Mouse (Mus musculus) MEL (cell line): ENCODE data around the gene Spint2. TPM values are rescaled to one million over a fixed set of nuclear protein-coding genes. Genes with fewer than 3 reads are reported as not detected.

Experiments used
- DNase-seq: peaks from one replicate; pipeline ENCODE4 v3.0.0; 2011; ENCODE audit warnings: low read depth, low spot score
- H3K27ac ChIP-seq: 2 replicates; pipeline ENCODE4 v1.5.1; 2012; ENCODE audit warnings: low read depth, mild to moderate bottlenecking, control low read depth, low read length, moderate library complexity; ENCODE audit not compliant: control insufficient read depth
- H3K27me3 ChIP-seq, 2 experiments: fragments of 150-350 bp in 1 of 2; sonication (generic) in 1 of 2; 2 replicates each; pipeline ENCODE4 v1.6.1; 2012; ENCODE audit warnings: low read length in 2 of 2, mild to moderate bottlenecking in 2 of 2, improper control_type of control experiment in 1 of 2, moderate library complexity in 1 of 2; ENCODE audit not compliant: insufficient read depth in 2 of 2, control insufficient read depth in 1 of 2
- H3K36me3 ChIP-seq, 2 experiments: 2 replicates each; pipeline ENCODE4 v1.6.1; 2012 to 2014; ENCODE audit warnings: low read length in 2 of 2, improper control_type of control experiment in 1 of 2, inconsistent platforms in 1 of 2, mild to moderate bottlenecking in 1 of 2; ENCODE audit not compliant: insufficient read depth in 2 of 2, control insufficient read depth in 1 of 2
- H3K4me1 ChIP-seq, 2 experiments: fragments of 150-350 bp in 1 of 2; sonication (generic) in 1 of 2; 2 replicates each; pipeline ENCODE4 v1.6.1; 2012; ENCODE audit warnings: low read length in 2 of 2, improper control_type of control experiment in 1 of 2, mild to moderate bottlenecking in 1 of 2; ENCODE audit not compliant: insufficient read depth in 2 of 2, control insufficient read depth in 1 of 2
- H3K4me3 ChIP-seq, 2 experiments: fragments of 150-350 bp in 1 of 2; sonication (generic) in 1 of 2; 2 replicates each; pipeline ENCODE4 v1.5.1; 2012; ENCODE audit warnings: low read depth in 2 of 2, low read length in 2 of 2, mild to moderate bottlenecking in 2 of 2, moderate library complexity in 2 of 2, control low read depth in 1 of 2, improper control_type of control experiment in 1 of 2; ENCODE audit not compliant: control insufficient read depth in 1 of 2, insufficient read depth in 1 of 2
- H3K79me2 ChIP-seq: 2 replicates; pipeline ENCODE4 v1.6.1; 2012; ENCODE audit warnings: mild to moderate bottlenecking, low read length, moderate library complexity; ENCODE audit not compliant: control insufficient read depth, poor library complexity, insufficient read depth
- H3K9ac ChIP-seq: 2 replicates; pipeline ENCODE4 v1.6.1; 2012; ENCODE audit warnings: low read depth, mild to moderate bottlenecking, control low read depth, low read length, moderate library complexity; ENCODE audit not compliant: control insufficient read depth, poor library complexity, severe bottlenecking
- H3K9me3 ChIP-seq: fragments of 150-350 bp; sonication (generic); replicated peaks from 2 replicates; pipeline ENCODE4 v1.6.1; 2012; ENCODE audit warnings: mild to moderate bottlenecking, low read length, improper control_type of control experiment, moderate library complexity; ENCODE audit not compliant: insufficient read depth
- E2F4 ChIP-seq: IDR thresholded peaks from 2 replicates; pipeline ENCODE4 v1.6.1; 2011; ENCODE audit warnings: low read depth, low read length, improper control_type of control experiment, borderline replicate concordance
- ELF1 ChIP-seq: IDR thresholded peaks from 2 replicates; pipeline ENCODE4 v1.6.1; 2014; ENCODE audit warnings: low read depth, mild to moderate bottlenecking, inconsistent platforms, low read length, improper control_type of control experiment, moderate library complexity
- EP300 ChIP-seq, 2 experiments: IDR thresholded peaks; 2 replicates each; pipeline ENCODE4 v1.6.1; 2011; ENCODE audit warnings: improper control_type of control experiment in 2 of 2, low read length in 2 of 2, low read depth in 1 of 2, mild to moderate bottlenecking in 1 of 2
- ETS1 ChIP-seq: IDR thresholded peaks from 2 replicates; pipeline ENCODE4 v1.6.1; 2012; ENCODE audit warnings: low read depth, mild to moderate bottlenecking, inconsistent platforms, low read length, improper control_type of control experiment, moderate library complexity
- GABPA ChIP-seq: IDR thresholded peaks from 2 replicates; pipeline ENCODE4 v1.6.1; 2012; ENCODE audit warnings: low read depth, mild to moderate bottlenecking, inconsistent platforms, low read length, improper control_type of control experiment, moderate library complexity
- GATA1 ChIP-seq: IDR thresholded peaks from 2 replicates; pipeline ENCODE4 v1.6.1; 2011; ENCODE audit warnings: low read depth, low read length, improper control_type of control experiment
- HCFC1 ChIP-seq: IDR thresholded peaks from 2 replicates; pipeline ENCODE4 v1.6.1; 2012; ENCODE audit warnings: low read depth, mild to moderate bottlenecking, inconsistent platforms, low read length, improper control_type of control experiment, moderate library complexity
- JUND ChIP-seq: IDR thresholded peaks from 2 replicates; pipeline ENCODE4 v1.6.1; 2011; ENCODE audit warnings: low read depth, mild to moderate bottlenecking, improper control_type of control experiment, low read length
- KAT2A ChIP-seq: conservative IDR thresholded peaks from 2 replicates; pipeline ENCODE4 v1.6.1; 2012; ENCODE audit warnings: low read depth, low read length, improper control_type of control experiment, inconsistent platforms
- MAFK ChIP-seq: IDR thresholded peaks from 2 replicates; pipeline ENCODE4 v1.6.1; 2011; ENCODE audit warnings: low read depth, mild to moderate bottlenecking, low read length, improper control_type of control experiment, borderline replicate concordance
- MAZ ChIP-seq: IDR thresholded peaks from 2 replicates; pipeline ENCODE4 v1.6.1; 2012; ENCODE audit warnings: low read depth, mild to moderate bottlenecking, inconsistent platforms, low read length, improper control_type of control experiment
- MEF2A ChIP-seq: IDR thresholded peaks from 2 replicates; pipeline ENCODE4 v1.6.1; 2014; ENCODE audit warnings: low read depth, mild to moderate bottlenecking, inconsistent platforms, low read length, improper control_type of control experiment; ENCODE audit not compliant: poor library complexity, insufficient replicate concordance, severe bottlenecking; ENCODE audit errors: extremely low read depth
- MXI1 ChIP-seq: IDR thresholded peaks from 2 replicates; pipeline ENCODE4 v1.6.1; 2011; ENCODE audit warnings: mild to moderate bottlenecking, low read depth, low read length, improper control_type of control experiment
- MYB ChIP-seq: IDR thresholded peaks from 2 replicates; pipeline ENCODE4 v1.6.1; 2011; ENCODE audit warnings: mild to moderate bottlenecking, low read depth, low read length, improper control_type of control experiment
- MYC ChIP-seq: IDR thresholded peaks from 2 replicates; pipeline ENCODE4 v1.6.1; 2011; ENCODE audit warnings: low read depth, mild to moderate bottlenecking, low read length, improper control_type of control experiment, moderate library complexity
- POLR2AphosphoS5 ChIP-seq: IDR thresholded peaks from 2 replicates; pipeline ENCODE4 v1.6.1; 2012; ENCODE audit warnings: low read depth, borderline replicate concordance, mild to moderate bottlenecking, inconsistent platforms, low read length, moderate library complexity, mixed read lengths
- RCOR1 ChIP-seq: IDR thresholded peaks from 2 replicates; pipeline ENCODE4 v1.6.1; 2012; ENCODE audit warnings: low read depth, mild to moderate bottlenecking, inconsistent platforms, low read length, improper control_type of control experiment
- SIN3A ChIP-seq: IDR thresholded peaks from 2 replicates; pipeline ENCODE4 v1.6.1; 2012; ENCODE audit warnings: low read length, improper control_type of control experiment, inconsistent platforms
- SMC3 ChIP-seq: IDR thresholded peaks from 2 replicates; pipeline ENCODE4 v1.6.1; 2011; ENCODE audit warnings: low read depth, low read length, improper control_type of control experiment
- TBP ChIP-seq: IDR thresholded peaks from 2 replicates; pipeline ENCODE4 v1.8.0; 2011; ENCODE audit warnings: low read depth, low read length, improper control_type of control experiment
- USF1 ChIP-seq: IDR thresholded peaks from 2 replicates; pipeline ENCODE4 v1.6.1; 2014; ENCODE audit warnings: low read depth, mild to moderate bottlenecking, inconsistent platforms, low read length, improper control_type of control experiment, moderate library complexity
- USF2 ChIP-seq, 2 experiments: IDR thresholded peaks; 2 replicates each; pipeline ENCODE4 v1.6.1; 2011 to 2012; ENCODE audit warnings: improper control_type of control experiment in 2 of 2, low read length in 2 of 2, borderline replicate concordance in 1 of 2, inconsistent platforms in 1 of 2, low read depth in 1 of 2, mild to moderate bottlenecking in 1 of 2; ENCODE audit not compliant: insufficient read depth in 1 of 2
- ZC3H11A ChIP-seq: IDR thresholded peaks from 2 replicates; pipeline ENCODE4 v1.6.1; 2012; ENCODE audit warnings: low read depth, mild to moderate bottlenecking, inconsistent platforms, low read length, improper control_type of control experiment
- ZKSCAN1 ChIP-seq: IDR thresholded peaks from 2 replicates; pipeline ENCODE4 v1.6.1; 2012; ENCODE audit warnings: low read depth, mild to moderate bottlenecking, inconsistent platforms, low read length, improper control_type of control experiment, moderate library complexity
- ZMIZ1 ChIP-seq: IDR thresholded peaks from 2 replicates; pipeline ENCODE4 v1.6.1; 2012; ENCODE audit warnings: low read depth, mild to moderate bottlenecking, inconsistent platforms, low read length, improper control_type of control experiment, moderate library complexity
- ZNF384 ChIP-seq: IDR thresholded peaks from 2 replicates; pipeline ENCODE4 v1.6.1; 2012; ENCODE audit warnings: low read depth, mild to moderate bottlenecking, inconsistent platforms, low read length, improper control_type of control experiment
- polyA plus RNA-seq, 2 experiments: library from polyadenylated mRNA; stranded (reverse) in 1 of 2; unstranded in 1 of 2; fragments of >175 nt in 1 of 2; fragments of >200 nt in 1 of 2; gene quantifications; 2 replicates each; pipeline versions ENCODE4 v1.2.1 to v1.2.4; 2012; ENCODE audit warnings: low replicate concordance in 2 of 2, low read depth in 1 of 2; ENCODE audit not compliant: insufficient read length in 2 of 2, insufficient read depth in 1 of 2, missing spikeins in 1 of 2
- total RNA-seq: library from RNA; depleted of rRNA; stranded (reverse); fragments of 300-350 nt; gene quantifications from 2 replicates; pipeline ENCODE4 v1.2.3, GENCODE M21; 2012

Gene Spint2
- total and polyA plus RNA-seq, 3 experiments = 78.1 to 131 TPM; not detected in 1

DNA sequence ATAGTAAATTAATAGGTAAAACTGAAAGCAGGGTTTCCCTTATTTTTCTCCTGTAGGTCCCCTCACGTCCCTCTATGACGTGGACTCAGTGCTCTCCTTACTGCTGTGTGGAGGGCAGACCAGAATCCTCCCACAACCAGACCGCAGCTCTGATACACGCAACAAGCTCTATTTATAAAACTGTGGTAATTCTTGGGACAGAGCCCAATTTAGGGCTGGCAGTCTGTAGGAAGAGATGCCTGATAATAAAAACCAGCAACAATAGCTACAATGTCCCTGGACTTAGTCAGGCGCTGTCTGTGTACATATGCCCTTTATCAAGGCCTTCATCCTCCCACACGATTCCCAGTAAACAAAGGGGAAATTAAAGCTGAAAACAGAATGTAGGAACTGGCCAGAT lies 48.0 kb downstream of the Spint2 start (continued):
- no peak for TF ChIP-seq MXI1

- Histone ChIP-seq H3K79me2 (no peaks in the 10 kb centered on the region; the same call in 1 of the 2 replicates), H3K4me1 (peaks cover 7 to 23% of the 10 kb centered on the region in 2 experiments), H3K9me3 (no peaks in the 10 kb centered on the region), H3K27me3 (no peaks in the 10 kb centered on the region), H3K27ac (no peak within 1 kb of the TSS), H3K36me3 (peaks cover 0 to 6% of the 10 kb centered on the region in 2 experiments; a peak in 2 of 4 replicates), H3K9ac (peak within 1 kb of the TSS; percentile 56), H3K4me3 (peak within 1 kb of the TSS; percentile 62 to 67)
- DNase-seq = peak; percentile 52
- TF ChIP-seq ZNF384 = peak; percentile 77
- TF ChIP-seq TBP = no peak
- no peak for TF ChIP-seq ETS1
- no peak for TF ChIP-seq SMC3
- no peak for TF ChIP-seq GABPA
- peak; percentile 25; the same call in 1 of the 2 replicates for TF ChIP-seq SIN3A
- no peak for TF ChIP-seq MAFK
- TF ChIP-seq EP300 (IDR thresholded peaks at IDR 0.05; ENCODE audit: low read depth in 1 of 2, low read length in 2 of 2) = no peak
- no peak for TF ChIP-seq USF2 (IDR thresholded peaks at IDR 0.05; ENCODE audit: borderline replicate concordance in 1 of 2, insufficient read depth in 1 of 2, low read depth in 1 of 2, low read length in 2 of 2)
- TF ChIP-seq MYC = no peak
- no peak for TF ChIP-seq ZKSCAN1
- TF ChIP-seq POLR2AphosphoS5 = no peak
- no peak for TF ChIP-seq ZMIZ1
- TF ChIP-seq ELF1 = 0 out of 2 replicates have a peak, but pooled peaks have one; percentile 13
Measured at GRCm38 (mm10) chr7:29232247-29233013, 49.3 kb downstream of the Spint2 start, which contains the start of gene Kcnk6. Gene Kcnk6 (minus strand): TSS chr7:29232515.

- no peak overlapping the region for H3K27ac ChIP-seq
- H3K36me3 ChIP-seq = peaks cover 0 to 6% of the 10 kb centered on the region in 2 experiments; a peak in 2 of 4 replicates
- no peaks in the 10 kb centered on the region; the same call in 1 of the 2 replicates for H3K79me2 ChIP-seq
- H3K4me3 ChIP-seq = peak overlapping the region; percentile 62 to 67; a peak in 2 of 4 replicates
- H3K9me3 ChIP-seq = no peaks in the 10 kb centered on the region
- peak; percentile 27 for DNase-seq
- H3K27me3 ChIP-seq = no peaks in the 10 kb centered on the region
- H3K4me1 ChIP-seq = peaks cover 7 to 23% of the 10 kb centered on the region in 2 experiments
- H3K9ac ChIP-seq = peak overlapping the region; percentile 56; the same call in 1 of the 2 replicates
- TF ChIP-seq KAT2A (no peak), ZC3H11A (no peak), MYB (no peak), JUND (no peak), HCFC1 (no peak), USF1 (no peak), MEF2A (no peak), MAZ (no peak), E2F4 (no peak), RCOR1 (no peak), POLR2AphosphoS5 (no peak), SMC3 (no peak), MAFK (no peak), GATA1 (no peak), MXI1 (no peak), USF2 (IDR thresholded peaks at IDR 0.05; ENCODE audit: borderline replicate concordance in 1 of 2, insufficient read depth in 1 of 2, low read depth in 1 of 2, low read length in 2 of 2) (no peak), EP300 (IDR thresholded peaks at IDR 0.05; ENCODE audit: low read depth in 1 of 2, low read length in 2 of 2) (no peak)
Measured at GRCm38 (mm10) chr7:29231517-29231916, 50.2 kb downstream of the Spint2 start.
